Mouse (Mus musculus) forebrain, embryonic 10.5 days (tissue): ENCODE results near the gene Taok3. TPM values are rescaled to one million over a fixed set of nuclear protein-coding genes. Genes with fewer than 3 reads are reported as not detected.
A peak's percentile ranks its signal among the peaks of the same experiment; 100 is the strongest.

Experiments
- DNase-seq: peaks from one replicate; pipeline ENCODE4 v3.0.0-alpha.2; 2017; ENCODE audit warnings: low spot score; ENCODE audit errors: extremely low spot score
- H3K27ac ChIP-seq: fragments of 300-500 bp; sonication (generic); 2 replicates; pipeline ENCODE4 v1.5.1; 2016; ENCODE audit warnings: mild to moderate bottlenecking
- H3K27me3 ChIP-seq: fragments of 300-500 bp; sonication (generic); 2 replicates; pipeline ENCODE4 v1.6.1; 2016; ENCODE audit warnings: mild to moderate bottlenecking; ENCODE audit not compliant: poor library complexity, severe bottlenecking
- H3K36me3 ChIP-seq: fragments of 300-500 bp; sonication (generic); replicated peaks from 2 replicates; pipeline ENCODE4 v1.6.1; 2016; ENCODE audit warnings: mild to moderate bottlenecking, moderate library complexity
- H3K4me1 ChIP-seq: fragments of 300-500 bp; sonication (generic); 2 replicates; pipeline ENCODE4 v1.6.1; 2016
- H3K4me3 ChIP-seq: fragments of 300-500 bp; sonication (generic); 2 replicates; pipeline ENCODE4 v1.5.1; 2016; ENCODE audit warnings: mild to moderate bottlenecking, moderate library complexity
- H3K9me3 ChIP-seq: fragments of 300-500 bp; sonication (generic); 2 replicates; pipeline ENCODE4 v1.6.1; 2016; ENCODE audit warnings: mild to moderate bottlenecking, moderate library complexity
- WGBS: fragments of 180-500 bp; shearing (Covaris S2); methylation state at CpG from one replicate; pipeline ENCODE4 v1.1.7; 2016; 5-methylcytosine and 5-hydroxymethylcytosine counted together
- polyA plus RNA-seq: library from polyadenylated mRNA; unstranded; fragments of >200 nt; fragmentation: Nextera tagmentation; extraction: Ambion mirVana; gene quantifications from 2 replicates; pipeline ENCODE4 v1.2.1, GENCODE M21; 2016

Gene Taok3
- polyA plus RNA-seq, 1 experiment from 2014 or later = 9.3 TPM

DNA sequence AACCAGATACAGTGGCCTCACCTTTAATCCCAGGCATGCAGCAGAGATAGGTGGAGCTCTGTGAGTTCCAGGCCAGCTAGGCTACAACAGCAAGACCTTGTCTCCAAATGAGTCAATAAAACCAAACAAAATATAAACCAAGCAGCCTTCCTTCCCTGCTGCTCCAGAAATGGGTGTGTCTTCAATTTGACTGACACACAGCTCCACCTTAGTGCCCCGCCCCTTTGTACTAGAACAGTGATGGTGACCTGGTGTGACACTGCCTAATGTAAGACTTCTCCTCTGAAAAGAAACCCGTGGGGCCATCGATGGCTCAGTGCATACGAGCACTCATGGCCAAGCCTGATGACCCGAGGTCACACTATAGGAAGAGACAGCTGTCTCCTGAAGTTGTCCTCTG lies 116.6 kb downstream of the Taok3 start:
- no peak overlapping the region for H3K4me3 ChIP-seq
- no peaks in the 10 kb centered on the region for H3K9me3 ChIP-seq
- no peak for DNase-seq
- H3K4me1 ChIP-seq = peaks cover 16% of the 10 kb centered on the region
- WGBS = 82% methylated on average over 5 of the region's 5 CpGs
- H3K36me3 ChIP-seq = no peaks in the 10 kb centered on the region
- peaks cover 15% of the 10 kb centered on the region for H3K27me3 ChIP-seq
- H3K27ac ChIP-seq = no peak overlapping the region

DNA sequence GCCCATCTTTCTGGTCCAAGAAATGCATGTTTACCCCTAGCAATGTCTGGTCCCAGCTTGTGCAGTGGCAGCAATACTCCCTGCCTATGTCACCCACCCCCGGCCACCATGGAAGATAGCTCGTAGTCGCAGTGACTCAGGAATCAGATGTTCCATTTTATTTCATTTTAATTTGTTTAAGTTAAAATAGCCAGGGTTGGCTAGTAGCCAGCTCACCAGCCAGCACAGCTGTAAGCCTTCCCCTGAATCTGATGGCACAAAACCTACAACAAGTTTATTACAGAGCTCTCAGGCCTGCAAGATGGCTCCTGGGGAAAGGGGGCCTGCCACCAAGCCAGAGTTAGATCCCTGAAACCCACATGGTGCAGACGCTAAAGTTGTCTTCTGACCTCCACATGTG lies 119.2 kb downstream of the Taok3 start:
- no peak overlapping the region for H3K4me3 ChIP-seq
- H3K4me1 ChIP-seq = peaks cover 32% of the 10 kb centered on the region
- H3K9me3 ChIP-seq = no peaks in the 10 kb centered on the region
- peaks cover 33% of the 10 kb centered on the region for H3K27me3 ChIP-seq
- 89% methylated on average over 4 of the region's 4 CpGs for WGBS
- H3K27ac ChIP-seq = no peak overlapping the region
- no peaks in the 10 kb centered on the region for H3K36me3 ChIP-seq
- no peak for DNase-seq

DNA sequence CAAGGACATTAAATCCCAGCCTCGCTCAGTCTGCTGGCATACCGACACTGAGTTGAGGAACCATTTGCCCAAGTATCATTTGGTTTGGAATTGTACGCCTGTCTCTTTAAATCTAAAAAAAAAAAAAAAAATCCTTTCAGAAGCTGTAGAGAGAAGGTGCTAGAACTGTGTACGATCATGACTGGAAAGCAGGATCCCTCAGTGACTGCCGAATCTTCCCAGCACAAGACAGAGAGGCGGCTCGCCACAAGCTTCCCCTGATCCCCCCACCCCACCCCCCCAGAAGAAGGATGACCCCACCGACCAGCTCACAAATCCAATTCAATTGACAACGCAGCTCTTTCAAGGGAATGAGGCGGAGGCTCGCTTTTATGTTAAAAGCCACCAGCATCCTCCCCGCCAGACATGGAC lies 120.4 kb downstream of the Taok3 start:
- H3K9me3 ChIP-seq = no peaks in the 10 kb centered on the region
- H3K27ac ChIP-seq = peak overlapping the region; percentile 76
- peaks cover 33% of the 10 kb centered on the region for H3K27me3 ChIP-seq
- 7% methylated on average over 12 of the region's 12 CpGs for WGBS
- H3K4me1 ChIP-seq = peaks cover 32% of the 10 kb centered on the region
- peak; percentile 25 for DNase-seq
- H3K36me3 ChIP-seq = no peaks in the 10 kb centered on the region
- H3K4me3 ChIP-seq = peak overlapping the region; percentile 56

DNA sequence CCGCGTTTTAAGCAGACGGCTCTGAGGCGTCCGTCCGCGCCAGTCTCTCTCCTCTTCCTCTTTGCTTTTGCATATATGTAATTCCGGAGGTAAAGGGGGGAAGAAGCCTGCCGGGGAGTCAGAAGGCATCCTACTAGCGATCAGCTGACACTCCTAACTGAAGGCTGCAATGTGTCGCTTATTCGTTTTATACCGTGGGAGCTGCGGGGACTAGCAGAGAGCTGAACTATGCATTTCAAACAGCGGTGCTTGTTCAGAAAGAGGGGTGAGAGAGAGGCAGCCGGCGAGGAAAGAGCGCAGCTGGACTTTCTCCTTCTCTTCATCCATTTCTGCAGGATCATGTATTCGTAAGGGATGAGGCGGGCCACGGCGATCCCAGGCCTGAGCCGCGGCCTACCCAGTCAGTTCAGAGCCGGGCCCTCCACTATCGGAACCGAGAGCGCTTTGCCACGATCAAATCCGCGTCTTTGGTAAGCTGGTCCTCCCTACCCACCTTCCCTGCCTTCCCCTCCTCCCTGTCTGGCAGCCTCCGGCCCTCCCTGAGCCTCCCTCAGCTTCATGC lies 120.9 kb downstream of the Taok3 start:
- Histone ChIP-seq H3K36me3 (no peaks in the 10 kb centered on the region), H3K4me1 (peaks cover 32% of the 10 kb centered on the region), H3K27me3 (peaks cover 33% of the 10 kb centered on the region), H3K4me3 (peak overlapping the region; percentile 56), H3K9me3 (no peaks in the 10 kb centered on the region), H3K27ac (peak overlapping the region; percentile 76)
- 2% methylated on average over 32 of the region's 32 CpGs for WGBS
- peak; percentile 36 for DNase-seq

DNA sequence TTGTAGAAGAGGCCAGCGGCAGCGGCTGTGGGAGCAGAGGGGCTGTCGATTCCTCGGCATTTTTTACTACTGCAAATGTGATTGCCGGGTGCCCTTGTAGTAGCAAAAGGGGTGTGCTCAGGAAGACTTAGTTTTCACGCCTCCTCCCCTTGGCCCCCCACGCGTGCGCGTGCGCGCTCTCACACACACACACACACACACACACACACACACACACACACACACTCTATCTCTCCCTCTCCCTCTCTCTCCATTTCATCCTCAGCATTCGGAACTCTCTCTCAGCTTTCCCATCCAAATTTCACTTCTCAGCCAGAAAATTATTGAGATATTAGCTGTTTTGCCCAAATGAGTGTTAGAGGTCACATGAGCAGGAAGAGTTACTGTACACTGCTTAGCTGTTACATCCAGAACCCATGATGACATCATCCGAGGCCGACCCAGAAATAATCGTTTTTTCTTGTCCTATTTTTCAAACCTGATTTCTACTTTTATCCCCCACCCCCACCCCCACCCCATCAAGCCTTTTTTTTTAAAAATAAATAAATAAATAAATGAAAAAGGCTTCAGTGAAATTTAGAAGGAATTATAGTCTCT lies 122.1 kb downstream of the Taok3 start:
- H3K36me3 ChIP-seq = no peaks in the 10 kb centered on the region
- H3K9me3 ChIP-seq = no peaks in the 10 kb centered on the region
- H3K4me3 ChIP-seq = 0 out of 2 replicates have a peak overlapping the region, but pooled peaks have one; percentile 56
- peaks cover 33% of the 10 kb centered on the region for H3K27me3 ChIP-seq
- DNase-seq = no peak
- WGBS = 81% methylated on average over 16 of the region's 16 CpGs
- H3K4me1 ChIP-seq = peaks cover 32% of the 10 kb centered on the region
- H3K27ac ChIP-seq = no peak overlapping the region

DNA sequence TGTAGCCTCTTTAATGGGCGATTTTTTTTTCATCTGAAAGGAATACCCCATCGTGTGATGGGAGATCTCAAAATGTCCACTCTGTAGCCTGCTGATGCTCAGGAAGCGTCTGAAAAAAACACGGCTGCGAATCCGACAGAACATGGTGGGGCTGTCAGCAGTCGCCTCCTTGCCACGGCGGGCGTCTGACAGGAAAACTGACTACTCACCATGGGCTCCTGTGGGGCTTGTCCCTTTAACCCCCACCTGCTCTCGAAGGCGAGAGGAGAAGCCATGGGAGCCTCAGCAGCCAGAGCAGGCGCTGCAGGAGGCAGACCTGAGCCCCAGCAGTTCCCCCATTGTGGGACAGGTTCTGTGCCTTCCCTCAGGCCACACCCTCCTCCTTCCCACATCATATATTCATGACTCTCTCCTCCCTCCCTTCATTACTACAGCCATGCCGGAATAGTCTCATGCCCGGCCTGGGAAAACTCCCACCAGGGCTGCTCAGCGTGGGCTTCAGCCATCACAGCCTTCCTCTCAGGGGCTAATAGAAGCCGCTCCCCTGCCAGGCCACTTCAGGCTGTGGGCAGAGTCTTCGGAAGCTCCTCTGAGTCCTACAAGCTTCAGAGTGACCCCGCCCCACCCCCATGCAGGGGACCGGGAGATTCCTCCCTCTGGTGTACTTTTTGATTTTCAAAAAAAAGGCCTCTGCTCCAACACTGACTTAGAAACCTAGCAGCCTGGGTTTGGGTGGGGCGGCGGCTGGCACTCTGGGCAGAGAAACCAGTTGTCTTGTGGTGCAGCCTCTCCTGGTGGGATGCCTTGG lies 122.9 kb downstream of the Taok3 start:
- Histone ChIP-seq H3K27me3 (peaks cover 33% of the 10 kb centered on the region), H3K36me3 (no peaks in the 10 kb centered on the region), H3K9me3 (no peaks in the 10 kb centered on the region), H3K4me1 (peaks cover 32% of the 10 kb centered on the region), H3K27ac (no peak overlapping the region), H3K4me3 (peak overlapping the region; percentile 36)
- no peak for DNase-seq
- 32% methylated on average over 22 of the region's 22 CpGs for WGBS

DNA sequence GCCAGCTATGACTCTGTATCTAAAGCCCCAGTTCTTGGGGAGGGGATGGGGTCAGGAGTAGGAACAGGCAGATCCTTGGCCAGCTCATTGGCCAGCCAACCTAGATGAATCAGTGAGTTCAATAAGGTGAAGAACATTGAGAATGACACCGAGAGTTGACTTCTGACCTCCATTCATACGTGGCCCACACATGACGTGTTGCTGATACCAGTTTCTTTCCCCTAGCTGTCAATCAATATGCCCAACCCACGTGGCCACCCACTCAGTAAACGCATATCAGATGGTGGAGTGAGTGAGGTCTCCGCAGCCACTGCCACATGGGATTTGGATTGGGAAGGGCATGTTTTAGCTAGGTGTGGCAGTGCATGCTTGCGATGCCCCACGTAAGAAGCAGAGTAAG lies 125.2 kb downstream of the Taok3 start:
- WGBS = 90% methylated on average over 8 of the region's 8 CpGs

DNA sequence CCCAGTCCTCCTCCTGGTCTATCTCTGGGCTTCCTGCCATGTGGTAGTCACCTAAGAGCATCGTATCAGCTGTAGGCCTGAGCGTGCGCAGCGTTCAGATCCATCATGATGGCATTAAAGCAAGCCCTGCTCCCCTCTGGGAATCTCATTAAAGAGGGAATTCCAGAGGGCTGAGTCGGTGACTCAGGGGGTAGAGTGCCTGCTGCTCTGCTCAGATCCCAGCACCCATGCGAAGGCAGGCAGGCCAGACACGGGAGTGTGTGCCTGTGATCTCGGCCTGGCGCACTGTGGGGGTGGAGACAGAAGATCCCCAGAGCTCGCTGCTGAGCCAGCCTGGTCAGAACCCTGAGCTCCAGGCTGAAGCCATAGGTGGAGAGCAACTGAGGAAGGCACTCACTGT lies 128.4 kb downstream of the Taok3 start:
- DNase-seq = no peak
- H3K36me3 ChIP-seq = no peaks in the 10 kb centered on the region
- no peaks in the 10 kb centered on the region for H3K9me3 ChIP-seq
- no peak overlapping the region for H3K4me3 ChIP-seq
- WGBS = 31% methylated on average over 10 of the region's 10 CpGs
- H3K27me3 ChIP-seq = no peaks in the 10 kb centered on the region
- 0 out of 2 replicates have a peak overlapping the region, but pooled peaks have one; percentile 30 for H3K27ac ChIP-seq
- H3K4me1 ChIP-seq = peaks cover 5% of the 10 kb centered on the region; the same call in 1 of the 2 replicates

More for the DNA sequence above, 125.2 kb downstream of the Taok3 start:
- H3K9me3 ChIP-seq = no peaks in the 10 kb centered on the region
- H3K4me1 ChIP-seq = peaks cover 33% of the 10 kb centered on the region
- H3K27me3 ChIP-seq = peaks cover 31% of the 10 kb centered on the region
- DNase-seq = no peak
- no peaks in the 10 kb centered on the region for H3K36me3 ChIP-seq
- H3K27ac ChIP-seq = no peak overlapping the region
- H3K4me3 ChIP-seq = no peak overlapping the region

DNA sequence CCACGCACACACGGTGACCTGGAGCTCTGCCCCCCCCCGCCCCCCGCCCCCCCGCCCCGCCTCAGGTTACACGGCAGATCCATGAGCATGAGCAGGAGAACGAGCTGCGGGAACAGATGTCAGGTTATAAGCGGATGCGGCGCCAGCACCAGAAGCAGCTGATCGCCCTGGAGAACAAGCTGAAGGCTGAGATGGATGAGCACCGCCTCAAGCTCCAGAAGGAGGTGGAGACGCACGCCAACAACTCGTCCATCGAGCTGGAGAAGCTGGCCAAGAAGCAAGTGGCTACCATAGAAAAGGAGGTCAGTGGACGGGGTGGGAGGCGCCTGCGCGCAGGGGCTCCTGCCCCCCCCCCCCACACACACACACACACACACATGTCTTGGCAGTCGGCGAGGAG lies 130.9 kb downstream of the Taok3 start:
- Histone ChIP-seq H3K4me3 (no peak overlapping the region), H3K27ac (no peak overlapping the region), H3K27me3 (no peaks in the 10 kb centered on the region), H3K4me1 (peaks cover 5% of the 10 kb centered on the region; the same call in 1 of the 2 replicates), H3K9me3 (no peaks in the 10 kb centered on the region), H3K36me3 (no peaks in the 10 kb centered on the region)
- DNase-seq = no peak
- 92% methylated on average over 24 of the region's 24 CpGs for WGBS

DNA sequence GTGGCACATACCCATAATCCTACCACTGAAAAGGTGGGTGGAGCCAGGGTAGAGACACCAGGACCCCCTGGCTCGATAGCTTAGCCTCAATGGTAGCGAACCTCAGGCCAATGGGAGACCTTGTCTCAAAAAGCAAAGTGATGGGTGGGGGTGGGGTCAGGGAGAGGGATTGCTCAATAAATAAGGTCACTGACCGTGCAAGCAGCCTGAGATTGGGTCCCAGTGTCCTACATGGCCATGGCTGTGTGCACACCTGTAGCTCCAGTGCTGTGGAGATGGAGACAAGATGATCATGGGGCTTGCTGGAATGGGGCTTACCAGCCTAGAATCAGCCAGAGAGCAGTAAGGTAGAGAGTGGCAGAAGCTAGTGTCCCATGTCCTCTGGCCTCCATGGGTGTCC lies 131.8 kb downstream of the Taok3 start:
- WGBS = 88% methylated on average over 3 of the region's 3 CpGs
- Histone ChIP-seq H3K9me3 (no peaks in the 10 kb centered on the region), H3K27ac (no peak overlapping the region), H3K4me3 (no peak overlapping the region), H3K27me3 (no peaks in the 10 kb centered on the region), H3K4me1 (peaks cover 5% of the 10 kb centered on the region; the same call in 1 of the 2 replicates), H3K36me3 (peaks cover 7% of the 10 kb centered on the region; the same call in 1 of the 2 replicates)
- no peak for DNase-seq

DNA sequence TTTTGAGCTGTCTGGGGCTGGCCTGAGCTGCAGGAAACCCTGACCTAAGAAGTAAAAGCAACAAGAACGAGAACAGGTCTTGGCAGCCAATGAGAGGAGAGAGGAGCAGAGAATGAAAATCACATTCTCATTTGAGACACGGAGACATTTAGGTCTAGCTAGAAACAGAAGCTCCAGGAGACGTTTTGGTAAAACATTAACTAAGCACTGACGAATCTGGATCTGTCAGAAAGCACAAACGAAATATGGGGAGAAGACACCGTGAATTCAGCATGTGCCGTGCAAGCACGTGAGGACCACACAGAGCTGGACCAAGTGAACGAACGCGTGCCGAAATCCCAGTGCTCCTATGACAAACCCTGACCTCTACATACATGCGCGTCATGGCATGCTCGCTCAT lies 138.3 kb downstream of the Taok3 start:
- no peaks in the 10 kb centered on the region for H3K4me1 ChIP-seq
- H3K27me3 ChIP-seq = no peaks in the 10 kb centered on the region
- WGBS = 94% methylated on average over 15 of the region's 15 CpGs
- H3K36me3 ChIP-seq = peaks cover 12% of the 10 kb centered on the region
- H3K9me3 ChIP-seq = no peaks in the 10 kb centered on the region
- H3K27ac ChIP-seq = no peak overlapping the region
- no peak overlapping the region for H3K4me3 ChIP-seq
- no peak for DNase-seq

DNA sequence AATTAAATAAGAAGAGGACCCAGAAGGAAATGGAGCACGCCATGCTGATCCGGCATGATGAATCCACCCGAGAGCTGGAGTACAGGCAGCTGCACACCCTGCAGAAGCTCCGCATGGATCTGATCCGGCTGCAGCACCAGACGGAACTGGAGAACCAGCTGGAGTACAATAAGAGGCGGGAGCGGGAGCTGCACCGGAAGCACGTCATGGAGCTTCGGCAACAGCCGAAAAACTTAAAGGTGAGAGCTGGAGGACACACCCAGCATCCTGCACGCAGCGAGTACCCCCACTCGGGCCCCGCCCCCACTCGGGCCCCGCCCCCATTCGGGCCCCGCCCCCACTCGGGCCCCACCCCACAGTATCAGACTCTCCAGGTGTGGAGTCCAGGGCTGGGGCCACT lies 143.6 kb downstream of the Taok3 start:
- Histone ChIP-seq H3K4me3 (no peak overlapping the region), H3K4me1 (0 out of 2 replicates have a peak, but pooled peaks cover 1% of the 10 kb centered on the region), H3K27me3 (no peaks in the 10 kb centered on the region), H3K27ac (no peak overlapping the region), H3K9me3 (peaks cover 5% of the 10 kb centered on the region; the same call in 1 of the 2 replicates), H3K36me3 (peaks cover 9% of the 10 kb centered on the region)
- no peak for DNase-seq
- WGBS = 87% methylated on average over 21 of the region's 21 CpGs

DNA sequence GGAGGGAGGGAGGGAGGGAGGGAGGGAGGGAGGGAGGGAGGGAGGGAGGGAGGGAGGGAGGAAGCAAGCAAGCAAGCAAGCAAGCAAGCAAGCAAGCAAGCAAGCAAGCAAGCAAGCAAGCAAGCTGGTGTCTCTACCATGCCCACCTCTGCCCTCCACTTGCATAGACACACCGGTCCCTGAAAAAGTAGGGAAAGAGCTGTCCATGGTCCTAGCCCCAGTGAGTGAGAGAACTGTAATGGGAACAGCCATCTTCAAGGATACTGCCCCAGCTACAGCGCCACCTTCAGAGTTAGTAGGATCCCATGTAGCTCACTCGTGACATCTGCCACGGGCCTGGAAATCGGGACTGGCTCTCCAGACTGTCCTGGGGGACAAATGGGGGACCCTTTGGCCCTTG lies 144.8 kb downstream of the Taok3 start:
- no peak for DNase-seq
- 37% methylated on average over 5 of the region's 5 CpGs for WGBS

More for the DNA sequence above, 144.8 kb downstream of the Taok3 start:
- no peak overlapping the region for H3K4me3 ChIP-seq
- H3K27me3 ChIP-seq = no peaks in the 10 kb centered on the region
- peaks cover 9% of the 10 kb centered on the region for H3K36me3 ChIP-seq
- H3K9me3 ChIP-seq = peaks cover 5% of the 10 kb centered on the region; the same call in 1 of the 2 replicates
- 0 out of 2 replicates have a peak, but pooled peaks cover 4% of the 10 kb centered on the region for H3K4me1 ChIP-seq
- H3K27ac ChIP-seq = no peak overlapping the region
